Mouse (Mus musculus) embryonic facial prominence, embryonic 15.5 days (tissue): ENCODE measurements at regions not wholly inside any gene's neighbourhood (a gene's known extent, or its start where the extent isn't known, plus 50 kb on each side); places are given as distances from the start of the nearest gene placed in this dataset.
A peak's percentile ranks its signal among the peaks of the same experiment; 100 is the strongest.
"Not testable (repeated sequence)": the region's sequence is repeated elsewhere in the genome, so short reads cannot be mapped to it uniquely, and the experiment has no call there.

Experiments used
- ATAC-seq: fragments of 200-750 bp; cut with Nextera tagmentation; 2 replicates; pipeline ENCODE4 v1.8.0; 2017; ENCODE audit warnings: low read depth, moderate TSS enrichment; ENCODE audit not compliant: insufficient number of reproducible peaks, low FRiP score, low TSS enrichment
- H3K27ac ChIP-seq: fragments of 300-500 bp; sonication (generic); replicated peaks from 2 replicates; pipeline ENCODE4 v1.5.1; 2015; ENCODE audit warnings: mild to moderate bottlenecking, inconsistent platforms
- H3K27me3 ChIP-seq: fragments of 300-500 bp; sonication (generic); 2 replicates; pipeline ENCODE4 v1.6.1; 2015; ENCODE audit warnings: inconsistent platforms
- H3K36me3 ChIP-seq: fragments of 300-500 bp; sonication (generic); 2 replicates; pipeline ENCODE4 v1.6.1; 2015; ENCODE audit warnings: mild to moderate bottlenecking, inconsistent platforms
- H3K4me1 ChIP-seq: fragments of 300-500 bp; sonication (generic); 2 replicates; pipeline ENCODE4 v1.6.1; 2015; ENCODE audit warnings: inconsistent platforms
- H3K4me2 ChIP-seq: fragments of 300-500 bp; sonication (generic); replicated peaks from 2 replicates; pipeline ENCODE4 v1.6.1; 2015; ENCODE audit warnings: mild to moderate bottlenecking, inconsistent platforms
- H3K4me3 ChIP-seq: fragments of 300-500 bp; sonication (generic); replicated peaks from 2 replicates; pipeline ENCODE4 v1.5.1; 2015; ENCODE audit warnings: mild to moderate bottlenecking, inconsistent platforms
- H3K9ac ChIP-seq: fragments of 300-500 bp; sonication (generic); 2 replicates; pipeline ENCODE4 v1.6.1; 2015; ENCODE audit warnings: inconsistent platforms
- H3K9me3 ChIP-seq: fragments of 300-500 bp; sonication (generic); replicated peaks from 2 replicates; pipeline ENCODE4 v1.6.1; 2016; ENCODE audit warnings: inconsistent platforms
- WGBS: fragments of 180-500 bp; shearing (Covaris S2); methylation state at CpG from one replicate; pipeline ENCODE4 v1.1.7; 2015; 5-methylcytosine and 5-hydroxymethylcytosine counted together

DNA sequence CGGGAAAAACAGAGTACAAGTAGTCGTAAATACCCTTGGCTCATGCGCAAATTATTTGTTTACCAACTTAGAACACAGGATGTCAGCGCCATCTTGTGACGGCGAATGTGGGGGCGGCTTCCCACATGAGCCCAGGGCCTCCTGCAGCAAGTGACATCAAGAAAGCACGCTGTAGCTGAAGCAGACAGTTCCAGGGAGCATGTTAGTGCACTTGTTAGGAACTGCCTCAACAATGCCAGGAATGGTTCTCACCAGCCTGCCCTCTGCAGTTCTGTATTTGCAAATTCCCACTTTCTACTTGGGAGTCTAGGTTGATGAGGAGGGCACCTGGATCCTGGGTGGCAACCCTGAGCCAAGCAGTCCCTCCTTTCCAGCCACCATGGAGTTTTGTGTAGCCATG is 157.2 kb upstream of the Frmd6 start:
- not testable (repeated sequence) for H3K36me3 ChIP-seq, H3K9me3 ChIP-seq, H3K4me3 ChIP-seq, H3K9ac ChIP-seq, H3K27me3 ChIP-seq, H3K27ac ChIP-seq, H3K4me1 ChIP-seq, H3K4me2 ChIP-seq, ATAC-seq
- WGBS, result 96% methylated on average over 7 of the region's 8 CpGs

DNA sequence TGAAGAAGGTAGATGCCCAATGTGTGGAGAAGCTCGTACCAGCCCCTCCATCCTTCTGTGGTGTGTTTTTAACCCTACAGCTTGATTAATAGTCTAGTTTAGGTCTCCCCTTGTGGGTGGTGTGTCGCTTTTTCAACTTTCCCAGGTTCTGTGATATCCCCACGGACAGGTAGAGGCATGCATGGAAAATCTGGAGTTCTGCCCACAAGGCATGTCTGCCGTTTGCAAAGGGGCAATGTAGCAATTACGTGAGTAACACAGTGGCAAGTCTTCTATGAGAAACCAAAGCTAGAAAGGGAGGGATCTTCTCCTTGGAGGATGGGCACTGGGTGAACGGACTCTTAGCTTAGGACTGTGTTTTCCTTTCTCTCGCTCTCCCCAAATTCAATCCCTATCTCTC is 153.2 kb upstream of the Frmd6 start:
- WGBS, result 63% methylated on average over 7 of the region's 7 CpGs

DNA sequence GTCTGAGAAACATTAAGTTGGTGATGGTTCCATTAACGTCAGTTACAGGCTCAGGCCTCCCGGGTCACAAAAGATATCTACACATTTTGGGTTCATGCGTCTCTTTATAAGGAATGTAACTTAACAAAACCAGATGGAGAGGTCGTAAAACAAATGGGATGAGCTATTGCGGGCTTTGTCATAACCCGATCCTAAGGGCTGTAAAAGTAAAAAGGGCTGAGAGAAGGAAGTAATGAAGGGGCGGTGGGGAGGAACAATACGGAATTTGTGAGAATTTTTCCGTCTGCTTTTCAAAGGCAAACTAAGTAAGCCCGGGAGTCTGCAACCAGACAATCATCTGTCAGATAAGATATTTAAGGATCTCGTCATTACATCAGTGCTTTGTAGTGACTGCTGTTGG is 152.1 kb upstream of the Frmd6 start:
- Histone ChIP-seq H3K4me3 (no peak overlapping the region), H3K4me2 (peak overlapping the region; percentile 17; the same call in 1 of the 2 replicates), H3K4me1 (peaks cover 19% of the 10 kb centered on the region), H3K36me3 (no peaks in the 10 kb centered on the region), H3K9me3 (no peaks in the 10 kb centered on the region), H3K9ac (no peak overlapping the region), H3K27me3 (no peaks in the 10 kb centered on the region), H3K27ac (no peak overlapping the region)
- WGBS, result 39% methylated on average over 11 of the region's 11 CpGs
- ATAC-seq, result no peak

More for the DNA sequence above, 153.2 kb upstream of the Frmd6 start:
- Histone ChIP-seq H3K4me2 (no peak overlapping the region), H3K4me3 (no peak overlapping the region), H3K4me1 (peaks cover 19% of the 10 kb centered on the region), H3K9me3 (no peaks in the 10 kb centered on the region), H3K27ac (peak overlapping the region; percentile 66; the same call in 1 of the 2 replicates), H3K36me3 (no peaks in the 10 kb centered on the region), H3K27me3 (no peaks in the 10 kb centered on the region), H3K9ac (no peak overlapping the region)
- ATAC-seq, result no peak

DNA sequence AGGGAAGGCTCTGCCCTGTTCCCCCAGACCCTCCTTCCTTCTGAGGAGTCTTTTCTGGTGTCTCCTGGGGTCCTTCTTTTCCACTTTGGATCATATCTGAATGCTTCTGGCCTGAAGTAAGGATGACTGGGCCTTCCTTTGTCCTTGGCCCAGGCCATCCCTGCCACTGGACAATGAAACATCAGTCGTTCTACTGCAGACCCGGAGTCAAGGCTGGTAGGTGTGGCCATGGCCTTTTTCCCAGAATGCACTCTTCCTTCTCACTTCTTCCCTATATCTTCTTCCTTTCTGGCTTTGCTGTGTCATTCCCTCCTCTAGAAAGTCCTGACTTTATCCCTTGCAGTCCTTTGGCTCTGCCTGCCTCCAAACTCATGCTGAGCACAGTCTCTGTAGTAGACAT is 151.2 kb upstream of the Frmd6 start:
- no peak overlapping the region for H3K4me3 ChIP-seq
- no peaks in the 10 kb centered on the region for H3K36me3 ChIP-seq
- H3K27me3 ChIP-seq, result no peaks in the 10 kb centered on the region
- no peak overlapping the region for H3K4me2 ChIP-seq
- H3K9me3 ChIP-seq, result no peaks in the 10 kb centered on the region
- 86% methylated on average over 2 of the region's 2 CpGs for WGBS
- peaks cover 19% of the 10 kb centered on the region for H3K4me1 ChIP-seq
- no peak for ATAC-seq
- H3K9ac ChIP-seq, result no peak overlapping the region
- no peak overlapping the region for H3K27ac ChIP-seq

DNA sequence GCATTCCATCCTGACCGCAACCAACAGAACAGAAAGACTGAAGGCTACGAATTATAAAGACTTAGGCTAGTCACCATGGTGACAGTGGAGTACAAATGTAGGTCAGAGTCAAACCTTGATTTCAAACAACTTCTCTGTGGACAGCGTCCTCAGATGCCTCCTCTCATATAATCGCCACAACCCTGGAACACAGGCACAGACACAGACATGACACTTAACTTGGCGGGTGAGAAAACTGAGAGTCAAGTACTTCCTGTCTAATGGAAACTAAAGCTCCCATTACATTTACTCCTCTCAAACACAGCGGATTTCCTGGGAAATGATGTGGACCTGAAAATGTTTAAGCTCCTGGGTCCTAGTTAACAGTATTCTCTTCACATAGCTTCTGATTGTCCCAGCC is 149.5 kb upstream of the Frmd6 start:
- Histone ChIP-seq H3K4me1 (peaks cover 28% of the 10 kb centered on the region), H3K27ac (no peak overlapping the region), H3K9ac (no peak overlapping the region), H3K9me3 (no peaks in the 10 kb centered on the region), H3K36me3 (no peaks in the 10 kb centered on the region), H3K4me3 (no peak overlapping the region), H3K27me3 (no peaks in the 10 kb centered on the region), H3K4me2 (no peak overlapping the region)
- ATAC-seq, result no peak
- 79% methylated on average over 6 of the region's 6 CpGs for WGBS

DNA sequence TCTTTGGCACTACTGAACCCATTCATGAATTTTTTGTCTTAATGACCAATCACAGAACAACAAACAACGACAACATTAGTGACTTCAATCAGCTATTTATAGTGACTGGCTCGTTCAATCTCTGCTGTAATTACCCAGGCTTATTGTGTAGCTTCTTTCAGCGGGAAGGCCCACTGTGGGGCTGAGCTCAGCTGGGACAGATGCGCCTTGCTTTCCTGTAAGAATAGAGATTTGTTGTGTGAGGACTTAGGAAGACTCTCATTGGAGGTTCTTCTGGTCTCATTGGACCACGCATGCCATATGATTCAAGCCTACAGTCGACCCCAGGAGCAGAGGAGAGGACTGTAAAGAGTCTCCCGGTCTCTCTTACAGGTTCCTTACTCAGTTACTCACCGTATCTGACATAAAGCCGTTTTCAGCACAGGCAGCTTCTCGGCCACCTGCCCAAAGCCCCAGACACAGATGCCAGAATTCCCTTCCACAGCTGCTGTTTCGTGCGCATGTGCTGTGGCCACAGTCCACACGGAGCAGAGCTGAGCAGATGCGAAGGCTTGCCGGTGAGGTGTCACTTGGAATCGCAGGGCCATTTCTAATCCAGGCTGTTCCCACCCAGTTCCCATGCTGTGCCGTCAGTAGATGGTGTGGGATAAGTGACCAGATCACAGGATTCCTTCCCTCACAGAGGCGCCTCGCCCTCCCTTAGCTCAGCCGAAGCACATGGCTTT is 145.5 kb upstream of the Frmd6 start:
- Histone ChIP-seq H3K9me3 (no peaks in the 10 kb centered on the region), H3K27me3 (no peaks in the 10 kb centered on the region), H3K4me3 (no peak overlapping the region), H3K4me2 (0 out of 2 replicates have a peak overlapping the region, but pooled peaks have one; percentile 25), H3K27ac (peak overlapping the region; percentile 44), H3K4me1 (peaks cover 17% of the 10 kb centered on the region), H3K9ac (no peak overlapping the region), H3K36me3 (no peaks in the 10 kb centered on the region)
- ATAC-seq, result peak; percentile 54; the same call in 1 of the 2 replicates
- 58% methylated on average over 20 of the region's 20 CpGs for WGBS

DNA sequence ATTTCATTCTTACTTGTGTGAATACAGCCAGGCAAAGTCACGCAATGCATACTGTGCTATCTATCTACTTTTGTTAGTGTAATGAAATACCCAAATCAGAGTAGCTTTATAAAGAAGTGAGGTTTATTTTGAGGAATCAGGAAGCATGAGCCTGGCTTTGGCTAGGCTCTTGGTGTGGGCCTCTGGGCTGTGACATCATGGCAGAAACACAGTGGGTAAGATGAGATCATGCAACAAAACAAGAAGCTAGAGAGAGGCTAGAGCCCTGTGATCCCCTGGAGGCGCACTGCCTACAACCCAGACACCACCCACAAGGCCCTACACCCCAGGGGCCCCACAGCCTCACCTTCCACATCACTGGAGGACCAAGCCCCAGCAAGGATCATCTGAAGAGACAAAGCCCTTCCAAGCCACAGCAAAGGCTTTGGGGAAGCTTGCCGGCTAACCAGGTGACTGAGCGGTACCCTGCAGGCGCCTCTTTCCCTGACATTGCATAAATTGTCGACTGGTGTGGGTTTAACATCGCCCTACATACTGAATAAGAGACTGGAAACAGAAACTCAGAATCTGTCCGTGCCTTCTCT is 143.8 kb upstream of the Frmd6 start:
- H3K9ac ChIP-seq, result no peak overlapping the region
- H3K4me3 ChIP-seq, result no peak overlapping the region
- no peak for ATAC-seq
- no peak overlapping the region for H3K4me2 ChIP-seq
- peaks cover 24% of the 10 kb centered on the region for H3K4me1 ChIP-seq
- peak overlapping the region; percentile 11; the same call in 1 of the 2 replicates for H3K27ac ChIP-seq
- H3K9me3 ChIP-seq, result no peaks in the 10 kb centered on the region
- H3K27me3 ChIP-seq, result no peaks in the 10 kb centered on the region
- WGBS, result 62% methylated on average over 8 of the region's 8 CpGs
- H3K36me3 ChIP-seq, result no peaks in the 10 kb centered on the region

DNA sequence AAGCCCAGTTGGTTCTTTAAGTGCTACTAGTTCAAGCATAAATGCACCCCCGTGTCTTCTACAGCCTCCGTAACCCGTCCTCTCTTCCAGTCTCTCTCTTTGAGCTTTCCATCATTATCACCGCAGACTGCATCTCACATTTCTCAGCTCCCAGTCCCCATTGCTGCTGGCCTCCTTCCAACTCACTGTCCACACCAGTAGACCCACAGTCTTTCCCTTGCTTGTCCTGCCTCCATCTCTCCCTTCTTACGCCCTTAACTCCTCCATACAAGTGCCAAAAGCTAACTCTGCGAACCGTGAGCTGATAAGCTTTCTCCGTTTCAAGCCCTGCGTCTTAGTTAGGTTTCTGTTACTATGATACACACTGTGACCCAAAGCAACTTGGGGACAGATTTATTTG is 141.0 kb upstream of the Frmd6 start:
- no peak overlapping the region for H3K27ac ChIP-seq
- H3K9ac ChIP-seq, result no peak overlapping the region
- ATAC-seq, result no peak
- WGBS, result 83% methylated on average over 9 of the region's 9 CpGs
- no peaks in the 10 kb centered on the region for H3K9me3 ChIP-seq
- no peak overlapping the region for H3K4me2 ChIP-seq
- H3K4me1 ChIP-seq, result peaks cover 38% of the 10 kb centered on the region
- no peak overlapping the region for H3K4me3 ChIP-seq
- no peaks in the 10 kb centered on the region for H3K36me3 ChIP-seq
- no peaks in the 10 kb centered on the region for H3K27me3 ChIP-seq

DNA sequence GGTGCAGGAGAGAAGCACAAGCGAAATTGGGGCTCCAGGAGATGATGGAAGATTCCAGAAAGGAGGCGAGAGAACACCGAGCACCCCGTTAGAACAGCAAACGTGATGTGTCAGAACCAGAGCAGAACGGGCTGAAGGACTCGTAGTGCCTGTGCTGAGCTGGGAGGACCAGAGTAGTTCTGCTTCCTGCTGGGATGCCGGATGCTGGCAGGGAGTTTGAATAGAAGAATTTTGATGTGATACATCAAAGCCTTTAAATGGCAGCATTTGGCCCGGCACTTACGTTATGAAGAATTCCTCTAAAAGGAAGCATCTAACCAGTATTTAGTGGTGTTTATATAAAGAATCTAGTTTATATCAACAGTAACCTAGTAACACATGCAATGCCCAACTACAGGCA is 139.9 kb upstream of the Frmd6 start:
- ATAC-seq, result no peak
- no peak overlapping the region for H3K4me2 ChIP-seq

DNA sequence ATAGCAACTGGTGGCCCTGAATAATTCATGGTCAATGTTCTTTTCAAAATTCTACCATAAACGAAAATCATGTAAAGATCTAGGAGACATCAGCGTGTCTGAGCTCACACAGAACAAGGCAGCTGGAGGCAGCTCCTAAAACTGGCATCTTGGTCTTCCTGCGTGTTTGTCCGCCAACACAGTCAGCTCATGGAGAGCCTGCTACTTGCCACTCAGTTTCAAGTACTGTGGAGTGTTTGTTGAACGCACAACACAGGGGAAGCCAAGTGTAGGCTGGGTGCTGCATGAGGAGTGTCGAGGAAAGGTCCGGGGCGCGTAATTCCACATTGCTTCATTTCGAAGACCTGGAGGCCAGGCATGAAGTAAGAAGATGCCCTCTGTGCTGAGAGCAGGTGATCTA is 139.0 kb upstream of the Frmd6 start:
- no peaks in the 10 kb centered on the region for H3K9me3 ChIP-seq
- no peak overlapping the region for H3K27ac ChIP-seq
- H3K9ac ChIP-seq, result no peak overlapping the region

More for the DNA sequence above, 139.9 kb upstream of the Frmd6 start:
- no peaks in the 10 kb centered on the region for H3K27me3 ChIP-seq
- no peak overlapping the region for H3K9ac ChIP-seq
- WGBS, result 70% methylated on average over 10 of the region's 10 CpGs
- H3K9me3 ChIP-seq, result no peaks in the 10 kb centered on the region
- no peak overlapping the region for H3K27ac ChIP-seq
- H3K4me1 ChIP-seq, result peaks cover 33% of the 10 kb centered on the region
- H3K36me3 ChIP-seq, result no peaks in the 10 kb centered on the region
- H3K4me3 ChIP-seq, result no peak overlapping the region

DNA sequence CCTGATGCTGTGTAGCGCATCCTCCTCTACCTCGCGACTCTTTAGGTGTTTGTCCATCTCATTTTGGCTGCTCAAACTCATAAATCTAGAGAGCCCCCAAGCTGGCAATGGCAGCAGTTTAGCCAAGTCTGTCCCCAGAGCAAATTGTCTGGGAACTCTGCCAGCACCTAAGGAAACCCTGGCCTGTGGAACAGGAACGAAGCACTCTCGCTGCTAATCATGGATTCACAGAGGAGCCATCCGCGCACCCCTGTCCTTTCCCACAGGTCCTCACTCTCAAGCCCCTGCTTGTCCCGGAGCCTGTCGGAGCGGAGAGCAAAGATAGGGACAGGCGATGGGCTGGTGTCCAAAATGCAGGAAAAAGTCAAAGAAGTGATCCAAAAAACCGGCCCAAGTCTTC is 138.3 kb upstream of the Frmd6 start:
- Histone ChIP-seq H3K9me3 (no peaks in the 10 kb centered on the region), H3K36me3 (no peaks in the 10 kb centered on the region), H3K4me2 (0 out of 2 replicates have a peak overlapping the region, but pooled peaks have one; percentile 2), H3K27ac (peak overlapping the region; percentile 76), H3K27me3 (no peaks in the 10 kb centered on the region), H3K4me3 (no peak overlapping the region), H3K9ac (no peak overlapping the region), H3K4me1 (peaks cover 24% of the 10 kb centered on the region)
- 52% methylated on average over 12 of the region's 12 CpGs for WGBS
- no peak for ATAC-seq

More for the DNA sequence above, 139.0 kb upstream of the Frmd6 start:
- no peak overlapping the region for H3K4me2 ChIP-seq
- H3K36me3 ChIP-seq, result no peaks in the 10 kb centered on the region
- H3K4me1 ChIP-seq, result peaks cover 30% of the 10 kb centered on the region
- no peak overlapping the region for H3K4me3 ChIP-seq
- WGBS, result 84% methylated on average over 10 of the region's 10 CpGs
- ATAC-seq, result no peak
- H3K27me3 ChIP-seq, result no peaks in the 10 kb centered on the region

DNA sequence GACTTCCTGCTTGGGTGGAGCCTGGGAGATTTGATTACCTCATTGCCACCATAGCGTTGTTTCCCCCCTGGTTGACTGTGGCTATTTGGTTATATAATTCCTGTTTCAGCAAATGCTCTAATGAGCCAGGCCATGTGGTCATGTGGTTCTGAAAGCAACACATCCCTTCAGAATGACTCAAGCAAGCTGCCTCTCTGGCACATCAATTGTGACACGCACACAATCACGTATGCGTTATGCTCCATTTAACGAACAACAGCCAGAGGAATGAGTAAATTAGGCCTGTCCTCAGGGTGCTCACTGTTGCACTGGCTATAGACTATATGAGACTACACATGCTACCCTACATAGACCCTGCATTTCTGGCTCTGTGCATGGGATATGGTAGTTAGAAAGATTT is 130.2 kb upstream of the Frmd6 start:
- Histone ChIP-seq H3K9me3 (no peaks in the 10 kb centered on the region), H3K4me3 (no peak overlapping the region), H3K9ac (no peak overlapping the region), H3K27me3 (no peaks in the 10 kb centered on the region), H3K36me3 (no peaks in the 10 kb centered on the region), H3K27ac (no peak overlapping the region), H3K4me1 (no peaks in the 10 kb centered on the region), H3K4me2 (no peak overlapping the region)
- no peak for ATAC-seq
- 84% methylated on average over 5 of the region's 5 CpGs for WGBS
